Mouse (Mus musculus) midbrain, embryonic 16.5 days (tissue): ENCODE measurements around the gene Scaf1. TPM values are rescaled to one million over a fixed set of nuclear protein-coding genes. Genes with fewer than 3 reads are reported as not detected.

Experiments used
- ATAC-seq: fragments of 200-750 bp; cut with Nextera tagmentation; 2 replicates; pipeline ENCODE4 v1.8.0; 2017; ENCODE audit warnings: moderate TSS enrichment
- H3K27ac ChIP-seq: fragments of 300-500 bp; sonication (generic); 2 replicates; pipeline ENCODE4 v1.5.1; 2014; ENCODE audit warnings: mild to moderate bottlenecking, low read length, mixed read lengths
- H3K27me3 ChIP-seq: fragments of 300-500 bp; sonication (generic); 2 replicates; pipeline ENCODE4 v1.6.1; 2014; ENCODE audit warnings: low read depth, low read length, mixed read lengths; ENCODE audit not compliant: control insufficient read depth, insufficient read depth
- H3K36me3 ChIP-seq: fragments of 300-500 bp; sonication (generic); 2 replicates; pipeline ENCODE4 v1.6.1; 2014; ENCODE audit warnings: mild to moderate bottlenecking, low read length, moderate library complexity, mixed read lengths; ENCODE audit not compliant: control insufficient read depth, insufficient read depth
- H3K4me1 ChIP-seq: fragments of 300-500 bp; sonication (generic); 2 replicates; pipeline ENCODE4 v1.6.1; 2014; ENCODE audit warnings: mild to moderate bottlenecking, low read length, mixed read lengths; ENCODE audit not compliant: control insufficient read depth, insufficient read depth
- H3K4me2 ChIP-seq: fragments of 300-500 bp; sonication (generic); 2 replicates; pipeline ENCODE4 v1.6.1; 2014; ENCODE audit warnings: mild to moderate bottlenecking, low read length, mixed read lengths
- H3K4me3 ChIP-seq: fragments of 300-500 bp; sonication (generic); 2 replicates; pipeline ENCODE4 v1.5.1; 2014; ENCODE audit warnings: low read depth, mild to moderate bottlenecking, low read length, moderate library complexity, mixed read lengths
- H3K9ac ChIP-seq: fragments of 300-500 bp; sonication (generic); 2 replicates; pipeline ENCODE4 v1.6.1; 2014; ENCODE audit warnings: low read depth, low read length, mixed read lengths
- H3K9me3 ChIP-seq: fragments of 300-500 bp; sonication (generic); replicated peaks from 2 replicates; pipeline ENCODE4 v1.6.1; 2014; ENCODE audit warnings: mild to moderate bottlenecking, low read length, mixed read lengths; ENCODE audit not compliant: control insufficient read depth, poor library complexity, severe bottlenecking
- WGBS: fragments of 180-500 bp; shearing (Covaris S2); extraction: QIAGEN DNeasy Blood & Tissue Kit; methylation state at CpG from one replicate; pipeline ENCODE4 v1.1.7; 2014; 5-methylcytosine and 5-hydroxymethylcytosine counted together
- polyA plus RNA-seq: library from polyadenylated mRNA; unstranded; fragments of >200 nt; fragmentation: Nextera tagmentation; extraction: Ambion mirVana; gene quantifications from 2 replicates; pipeline ENCODE4 v1.2.1, GENCODE M21; 2015

Scaf1 gene
- polyA plus RNA-seq, 1 experiment from 2014 or later = 42.4 TPM

GRCm38 (mm10) chr7:44970231-44970691, 45.9 kb downstream of the Scaf1 start:
- peaks cover 33% of the 10 kb centered on the region for H3K4me1 ChIP-seq
- under 1% methylated on average over 36 of the region's 36 CpGs for WGBS
- H3K9me3 ChIP-seq = no peaks in the 10 kb centered on the region
- peak overlapping the region; percentile 56 for H3K4me3 ChIP-seq
- H3K36me3 ChIP-seq = peaks cover 14% of the 10 kb centered on the region; the same call in 1 of the 2 replicates
- H3K9ac ChIP-seq = peak overlapping the region; percentile 43
- H3K27me3 ChIP-seq = no peaks in the 10 kb centered on the region
- H3K4me2 ChIP-seq = peak overlapping the region; percentile 63
- peak; percentile 95 for ATAC-seq
- peak overlapping the region; percentile 71 for H3K27ac ChIP-seq

GRCm38 (mm10) chr7:44966638-44967037, 49.5 kb downstream of the Scaf1 start:
- Histone ChIP-seq H3K4me3 (no peak overlapping the region), H3K4me2 (no peak overlapping the region), H3K9me3 (no peaks in the 10 kb centered on the region), H3K4me1 (peaks cover 9% of the 10 kb centered on the region), H3K9ac (no peak overlapping the region), H3K27ac (no peak overlapping the region), H3K27me3 (no peaks in the 10 kb centered on the region), H3K36me3 (peaks cover 24% of the 10 kb centered on the region)
- ATAC-seq = no peak
- 77% methylated on average over 15 of the region's 15 CpGs for WGBS

DNA sequence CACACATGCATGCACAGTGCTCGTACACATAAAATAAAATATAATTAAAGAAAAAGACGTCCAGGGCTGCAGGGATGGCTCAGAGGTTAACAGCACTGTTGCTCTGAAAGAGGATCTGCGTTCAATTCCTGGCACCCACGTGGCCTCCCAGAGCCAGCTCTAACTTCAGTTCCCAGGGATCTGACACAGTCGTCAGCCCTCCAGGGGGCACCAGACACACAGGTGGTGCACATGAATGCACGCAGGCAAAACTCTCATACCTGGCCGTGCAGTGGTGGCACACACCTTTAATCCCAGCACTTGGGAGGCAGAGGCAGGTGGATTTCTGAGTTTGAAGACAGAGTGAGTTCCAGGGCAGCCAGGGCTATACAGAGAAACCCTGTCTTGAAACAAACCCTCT, 50.2 kb downstream of the Scaf1 start:
- 80% methylated on average over 7 of the region's 7 CpGs for WGBS
- Histone ChIP-seq H3K36me3 (peaks cover 24% of the 10 kb centered on the region), H3K4me1 (peaks cover 2% of the 10 kb centered on the region), H3K4me2 (no peak overlapping the region), H3K27me3 (no peaks in the 10 kb centered on the region), H3K9ac (no peak overlapping the region), H3K4me3 (no peak overlapping the region), H3K9me3 (no peaks in the 10 kb centered on the region), H3K27ac (no peak overlapping the region)
- ATAC-seq = no peak

DNA sequence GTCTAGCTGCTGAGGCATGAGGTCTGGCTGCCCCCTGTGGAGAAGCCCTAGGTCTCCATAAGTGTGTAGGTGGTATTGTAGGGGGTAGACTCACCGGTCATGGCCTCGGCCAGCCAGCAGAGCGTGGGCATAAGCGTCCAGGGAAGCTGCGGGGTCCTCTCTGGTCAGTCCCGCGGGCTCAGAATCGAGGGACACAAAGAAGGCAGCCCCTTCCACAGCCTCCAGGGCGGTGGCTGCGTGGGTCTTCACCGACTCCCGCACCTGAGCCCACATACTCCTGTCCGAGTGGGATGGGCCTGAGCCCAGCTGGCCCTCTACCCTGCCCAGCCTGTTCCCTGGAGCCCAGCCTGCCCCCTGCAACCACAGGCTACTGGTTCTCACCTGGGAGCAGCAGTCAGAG, 51.2 kb downstream of the Scaf1 start:
- Histone ChIP-seq H3K4me2 (no peak overlapping the region), H3K36me3 (peaks cover 27% of the 10 kb centered on the region), H3K4me1 (no peaks in the 10 kb centered on the region; the same call in 1 of the 2 replicates), H3K27me3 (no peaks in the 10 kb centered on the region), H3K9ac (no peak overlapping the region), H3K27ac (no peak overlapping the region), H3K4me3 (no peak overlapping the region), H3K9me3 (no peaks in the 10 kb centered on the region)
- ATAC-seq = no peak
- WGBS = 95% methylated on average over 12 of the region's 13 CpGs

DNA sequence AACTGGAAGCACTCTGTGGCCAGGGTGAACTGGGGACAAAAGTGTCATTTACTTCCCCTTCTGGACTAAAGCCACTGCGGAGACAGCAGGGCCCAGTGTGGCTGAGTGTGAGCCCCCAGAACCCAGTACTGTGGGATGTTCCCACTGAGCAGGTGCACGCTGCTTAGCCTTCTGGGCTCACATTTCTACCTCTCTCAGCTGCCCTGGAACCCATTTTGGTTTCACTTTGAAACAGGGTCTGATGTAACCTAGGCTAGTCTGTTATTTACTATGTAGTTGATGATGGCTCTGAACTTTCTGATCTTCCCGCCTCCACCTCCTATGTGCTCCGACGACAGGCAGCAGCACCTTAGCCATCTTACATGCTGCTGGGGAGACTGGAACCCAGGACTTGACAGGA, 53.3 kb downstream of the Scaf1 start:
- no peak for ATAC-seq
- no peak overlapping the region for H3K9ac ChIP-seq
- no peak overlapping the region for H3K4me2 ChIP-seq
- no peak overlapping the region for H3K27ac ChIP-seq
- H3K36me3 ChIP-seq = peaks cover 29% of the 10 kb centered on the region
- H3K4me3 ChIP-seq = no peak overlapping the region
- WGBS = 93% methylated on average over 5 of the region's 5 CpGs
- no peaks in the 10 kb centered on the region for H3K4me1 ChIP-seq
- no peaks in the 10 kb centered on the region for H3K27me3 ChIP-seq
- no peaks in the 10 kb centered on the region for H3K9me3 ChIP-seq

DNA sequence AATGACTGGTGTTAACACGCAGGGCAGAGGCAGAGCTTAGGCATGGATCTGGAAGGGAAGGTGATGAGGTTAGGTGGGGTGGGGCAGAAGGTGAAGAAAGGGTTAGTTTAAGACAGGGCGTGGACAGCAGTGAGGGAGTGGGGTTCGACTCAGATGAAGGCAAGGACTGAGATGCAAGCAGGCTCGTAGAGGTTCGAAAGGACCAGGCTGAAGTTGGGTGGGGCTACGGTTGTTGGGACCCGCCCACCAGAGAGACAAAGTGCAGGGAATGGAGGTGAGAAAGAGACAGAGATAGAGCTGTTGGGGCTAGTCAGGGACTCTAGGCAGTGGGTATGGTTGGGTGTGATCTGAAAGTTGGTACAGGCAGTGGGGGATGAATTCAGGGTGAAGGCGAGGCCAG, 53.8 kb downstream of the Scaf1 start:
- no peak overlapping the region for H3K9ac ChIP-seq

GRCm38 (mm10) chr7:44960512-44960910, 55.7 kb downstream of the Scaf1 start:
- no peak overlapping the region for H3K27ac ChIP-seq
- H3K4me2 ChIP-seq = no peak overlapping the region
- peaks cover 20% of the 10 kb centered on the region for H3K36me3 ChIP-seq
- H3K9ac ChIP-seq = no peak overlapping the region
- WGBS = 93% methylated on average over 13 of the region's 13 CpGs
- no peak for ATAC-seq
- H3K9me3 ChIP-seq = no peaks in the 10 kb centered on the region
- no peaks in the 10 kb centered on the region for H3K27me3 ChIP-seq
- H3K4me1 ChIP-seq = no peaks in the 10 kb centered on the region
- H3K4me3 ChIP-seq = no peak overlapping the region

More for the DNA sequence above, 53.8 kb downstream of the Scaf1 start:
- H3K27me3 ChIP-seq = no peaks in the 10 kb centered on the region
- H3K27ac ChIP-seq = no peak overlapping the region
- H3K4me3 ChIP-seq = no peak overlapping the region
- H3K9me3 ChIP-seq = no peaks in the 10 kb centered on the region
- no peak for ATAC-seq
- 88% methylated on average over 8 of the region's 8 CpGs for WGBS
- no peak overlapping the region for H3K4me2 ChIP-seq
- H3K4me1 ChIP-seq = no peaks in the 10 kb centered on the region
- H3K36me3 ChIP-seq = peaks cover 29% of the 10 kb centered on the region

- Histone ChIP-seq H3K4me3 (no peak overlapping the region), H3K9me3 (no peaks in the 10 kb centered on the region), H3K36me3 (peaks cover 15% of the 10 kb centered on the region), H3K27me3 (no peaks in the 10 kb centered on the region), H3K9ac (no peak overlapping the region), H3K4me1 (no peaks in the 10 kb centered on the region), H3K27ac (no peak overlapping the region), H3K4me2 (no peak overlapping the region)
- 93% methylated on average over 10 of the region's 10 CpGs for WGBS
- ATAC-seq = no peak
Observed at GRCm38 (mm10) chr7:44959874-44960511, 56.2 kb downstream of the Scaf1 start.

DNA sequence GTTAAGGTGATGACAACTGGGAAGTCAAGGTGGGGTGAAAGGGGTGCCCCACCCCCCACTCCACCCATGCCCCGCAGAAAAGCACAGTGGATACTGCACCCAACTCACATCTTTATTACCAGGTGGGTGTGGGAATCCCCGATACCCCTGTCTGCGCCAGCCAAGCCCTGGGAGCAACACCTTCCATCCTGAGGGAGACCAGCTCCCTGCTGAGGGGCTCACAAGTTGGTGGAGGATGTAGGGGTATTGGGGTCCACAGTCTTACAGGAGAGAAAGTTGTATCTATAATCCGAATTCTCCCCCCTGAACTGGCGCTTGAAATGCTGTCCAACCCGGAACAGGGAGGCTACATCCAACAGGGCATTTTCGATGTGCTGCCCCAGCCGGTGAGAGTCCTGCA, 56.9 kb downstream of the Scaf1 start:
- peaks cover 13% of the 10 kb centered on the region for H3K36me3 ChIP-seq
- H3K9ac ChIP-seq = no peak overlapping the region

More for the DNA sequence above, 56.9 kb downstream of the Scaf1 start:
- H3K9me3 ChIP-seq = no peaks in the 10 kb centered on the region
- H3K27ac ChIP-seq = no peak overlapping the region
- no peak for ATAC-seq
- H3K4me3 ChIP-seq = no peak overlapping the region
- H3K4me2 ChIP-seq = no peak overlapping the region
- WGBS = 93% methylated on average over 8 of the region's 8 CpGs
- H3K27me3 ChIP-seq = no peaks in the 10 kb centered on the region
- H3K4me1 ChIP-seq = no peaks in the 10 kb centered on the region
